Mouse (Mus musculus) lung, postnatal 0 days (tissue): ENCODE results near the gene Gm20479. TPM values are rescaled to one million over a fixed set of nuclear protein-coding genes. Genes with fewer than 3 reads are reported as not detected.

Experiments
- ATAC-seq: fragments of 200-750 bp; cut with Nextera tagmentation; 2 replicates; pipeline ENCODE4 v1.8.0; 2017; ENCODE audit warnings: moderate library complexity
- DNase-seq: peaks from one replicate; pipeline ENCODE4 v3.0.0-alpha.2; 2016; ENCODE audit warnings: low spot score
- H3K27ac ChIP-seq: fragments of 300-500 bp; sonication (generic); 2 replicates; pipeline ENCODE4 v1.5.1; 2014; ENCODE audit warnings: antibody characterized with exemption, mild to moderate bottlenecking, low read length, mixed read lengths
- H3K27me3 ChIP-seq: fragments of 300-500 bp; sonication (generic); replicated peaks from 2 replicates; pipeline ENCODE4 v1.6.1; 2014; ENCODE audit warnings: low read length, mixed read lengths; ENCODE audit not compliant: insufficient read depth
- H3K36me3 ChIP-seq: fragments of 300-500 bp; sonication (generic); 2 replicates; pipeline ENCODE4 v1.6.1; 2014; ENCODE audit warnings: low read length, mixed read lengths; ENCODE audit not compliant: insufficient read depth
- H3K4me1 ChIP-seq: fragments of 300-500 bp; sonication (generic); 2 replicates; pipeline ENCODE4 v1.6.1; 2014; ENCODE audit warnings: antibody characterized with exemption, low read depth, low read length, mixed read lengths; ENCODE audit not compliant: insufficient read depth
- H3K4me2 ChIP-seq: fragments of 300-500 bp; sonication (generic); replicated peaks from 2 replicates; pipeline ENCODE4 v1.6.1; 2014; ENCODE audit warnings: low read depth, mild to moderate bottlenecking, low read length, moderate library complexity, mixed read lengths
- H3K4me3 ChIP-seq: fragments of 300-500 bp; sonication (generic); 2 replicates; pipeline ENCODE4 v1.5.1; 2014; ENCODE audit warnings: low read depth, low read length
- H3K9ac ChIP-seq: fragments of 300-500 bp; sonication (generic); replicated peaks from 2 replicates; pipeline ENCODE4 v1.6.1; 2014; ENCODE audit warnings: low read depth, mild to moderate bottlenecking
- H3K9me3 ChIP-seq: fragments of 300-500 bp; sonication (generic); 2 replicates; pipeline ENCODE4 v1.6.1; 2016; ENCODE audit warnings: low read length, mixed read lengths
- CTCF ChIP-seq: IDR thresholded peaks from 2 replicates; pipeline ENCODE4 v1.5.1; 2016; ENCODE audit warnings: antibody characterized with exemption, mild to moderate bottlenecking
- EP300 ChIP-seq: IDR thresholded peaks from 2 replicates; pipeline ENCODE4 v1.6.1; 2016; ENCODE audit warnings: antibody characterized with exemption, mild to moderate bottlenecking, control low read depth
- WGBS: fragments of 180-500 bp; shearing (Covaris S2); extraction: QIAGEN DNeasy Blood & Tissue Kit; methylation state at CpG from one replicate; pipeline ENCODE4 v1.1.7; 2014; 5-methylcytosine and 5-hydroxymethylcytosine counted together
- polyA plus RNA-seq: library from polyadenylated mRNA; unstranded; fragments of >200 nt; fragmentation: Nextera tagmentation; extraction: Ambion mirVana; gene quantifications from 2 replicates; pipeline ENCODE4 v1.2.1, GENCODE M21; 2015

Gm20479 gene
- polyA plus RNA-seq, 1 experiment from 2014 or later, result not detected

DNA sequence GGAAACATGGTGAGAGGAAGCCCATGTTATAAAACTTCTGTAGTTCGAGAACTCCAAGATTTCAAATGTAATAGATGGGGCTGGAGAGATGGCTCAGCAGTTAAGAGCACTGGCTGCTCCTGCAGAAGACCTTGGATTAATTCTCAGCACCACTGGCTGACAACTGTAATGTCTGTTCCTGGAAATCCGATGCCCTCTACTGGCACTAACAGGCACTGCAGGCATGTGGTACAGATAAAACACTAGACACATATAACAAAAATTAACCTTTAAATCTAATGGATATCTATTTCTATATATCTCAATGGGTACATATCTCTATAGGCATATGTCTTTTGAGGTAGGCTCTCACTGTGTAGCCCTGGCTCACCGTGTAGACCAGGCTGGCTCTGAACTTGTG, 42.8 kb downstream of the Gm20479 start:
- TF ChIP-seq CTCF (no peak), EP300 (no peak)
- DNase-seq (no peak), ATAC-seq (no peak)
- peaks cover 3% of the 10 kb centered on the region; the same call in 1 of the 2 replicates for H3K4me1 ChIP-seq
- 90% methylated on average over 3 of the region's 3 CpGs for WGBS
- no peak overlapping the region for H3K27ac ChIP-seq
- H3K36me3 ChIP-seq, result no peaks in the 10 kb centered on the region
- H3K9me3 ChIP-seq, result no peaks in the 10 kb centered on the region
- no peak overlapping the region for H3K4me3 ChIP-seq
- no peak overlapping the region for H3K9ac ChIP-seq
- H3K4me2 ChIP-seq, result no peak overlapping the region
- no peaks in the 10 kb centered on the region for H3K27me3 ChIP-seq

DNA sequence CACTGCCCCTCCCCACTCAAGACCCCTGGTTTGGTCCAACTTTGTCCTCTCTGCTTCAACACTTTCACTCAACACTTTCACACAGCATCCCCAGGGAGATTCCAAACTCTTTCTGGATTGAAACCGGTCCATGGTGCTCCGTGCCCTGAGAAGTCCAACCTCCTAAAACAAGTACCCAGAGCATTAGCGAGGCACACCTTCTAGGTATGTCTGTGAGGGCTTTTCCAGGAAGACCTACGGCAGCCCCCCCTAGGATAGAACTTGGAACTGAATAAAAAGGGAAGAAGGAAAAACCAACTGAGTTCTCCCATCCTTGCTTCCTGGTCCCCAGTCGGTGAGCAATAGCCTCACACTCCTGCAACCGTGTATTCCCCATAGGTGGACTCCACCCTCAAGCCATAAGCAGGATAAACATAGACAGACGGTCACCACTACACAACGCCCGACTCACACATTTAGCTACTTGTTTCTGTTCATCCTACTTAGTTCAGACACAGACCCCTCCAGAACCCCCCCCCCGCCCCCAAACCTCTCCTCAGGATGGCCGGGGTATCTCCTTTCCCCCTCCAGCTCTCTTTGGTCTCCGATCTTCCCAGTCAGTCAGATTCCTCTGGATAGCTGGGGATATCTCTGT, 45.5 kb downstream of the Gm20479 start:
- no peaks in the 10 kb centered on the region for H3K27me3 ChIP-seq
- 87% methylated on average over 12 of the region's 12 CpGs for WGBS
- H3K4me1 ChIP-seq, result peaks cover 3% of the 10 kb centered on the region; the same call in 1 of the 2 replicates
- no peak overlapping the region for H3K9ac ChIP-seq
- ATAC-seq (no peak), DNase-seq (no peak)
- no peak for TF ChIP-seq EP300
- no peak for TF ChIP-seq CTCF
- H3K27ac ChIP-seq, result no peak overlapping the region
- no peak overlapping the region for H3K4me2 ChIP-seq
- no peaks in the 10 kb centered on the region for H3K36me3 ChIP-seq
- no peak overlapping the region for H3K4me3 ChIP-seq
- H3K9me3 ChIP-seq, result no peaks in the 10 kb centered on the region

DNA sequence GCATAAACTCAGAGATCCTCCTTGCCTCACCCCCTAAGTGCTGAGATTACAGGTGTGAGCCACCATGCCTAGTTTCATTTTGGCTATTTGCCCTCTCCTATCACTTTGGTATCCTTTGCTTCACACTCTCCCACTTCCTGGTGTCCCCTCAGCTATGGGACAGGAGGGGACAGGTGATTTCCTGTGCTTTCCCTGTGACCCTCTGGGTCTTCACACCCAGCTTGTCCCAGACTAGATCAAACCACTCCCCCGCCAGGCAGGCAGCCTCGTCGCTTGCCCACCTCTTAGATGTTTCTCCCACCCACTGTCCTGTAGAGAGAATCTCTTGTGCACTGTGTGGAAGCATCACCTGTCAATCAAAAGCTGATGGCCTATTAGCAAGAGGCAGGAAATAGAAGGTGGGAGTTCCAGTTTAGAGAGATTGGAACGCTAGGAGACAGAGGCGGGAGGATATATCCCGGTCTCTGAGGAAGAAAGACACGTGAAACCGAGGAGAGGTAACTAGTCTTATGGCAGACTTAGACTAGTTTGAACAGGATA, 46.2 kb downstream of the Gm20479 start:
- Histone ChIP-seq H3K27ac (no peak overlapping the region), H3K4me2 (no peak overlapping the region), H3K4me3 (no peak overlapping the region), H3K4me1 (peaks cover 3% of the 10 kb centered on the region; the same call in 1 of the 2 replicates), H3K9ac (no peak overlapping the region), H3K36me3 (0 out of 2 replicates have a peak, but pooled peaks cover 2% of the 10 kb centered on the region), H3K27me3 (no peaks in the 10 kb centered on the region), H3K9me3 (no peaks in the 10 kb centered on the region)
- 59% methylated on average over 8 of the region's 8 CpGs for WGBS
- TF ChIP-seq EP300, result no peak
- no peak for TF ChIP-seq CTCF
- DNase-seq (no peak), ATAC-seq (no peak)

DNA sequence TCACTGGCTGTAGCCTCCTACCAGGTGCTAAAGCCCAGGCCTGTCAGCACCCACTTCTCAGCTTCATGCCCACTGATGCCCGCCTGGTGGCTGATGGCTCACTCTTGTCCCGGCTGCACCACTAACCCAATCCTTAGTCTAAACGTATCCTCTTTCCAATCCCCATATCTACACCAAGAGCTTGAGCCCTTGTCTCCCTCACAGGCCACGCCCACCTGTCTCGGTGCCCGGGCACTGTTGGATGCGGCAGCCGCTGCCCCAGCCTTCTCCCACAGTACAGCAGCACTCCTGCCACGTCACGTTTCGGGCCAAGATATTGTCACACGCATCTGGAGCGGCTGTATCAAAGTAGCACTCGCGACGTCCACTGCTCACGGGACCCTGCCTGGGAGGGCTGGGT, 46.9 kb downstream of the Gm20479 start:
- no peak overlapping the region for H3K4me3 ChIP-seq
- H3K9ac ChIP-seq, result no peak overlapping the region
- H3K27ac ChIP-seq, result peak overlapping the region; percentile 59; the same call in 1 of the 2 replicates

DNA sequence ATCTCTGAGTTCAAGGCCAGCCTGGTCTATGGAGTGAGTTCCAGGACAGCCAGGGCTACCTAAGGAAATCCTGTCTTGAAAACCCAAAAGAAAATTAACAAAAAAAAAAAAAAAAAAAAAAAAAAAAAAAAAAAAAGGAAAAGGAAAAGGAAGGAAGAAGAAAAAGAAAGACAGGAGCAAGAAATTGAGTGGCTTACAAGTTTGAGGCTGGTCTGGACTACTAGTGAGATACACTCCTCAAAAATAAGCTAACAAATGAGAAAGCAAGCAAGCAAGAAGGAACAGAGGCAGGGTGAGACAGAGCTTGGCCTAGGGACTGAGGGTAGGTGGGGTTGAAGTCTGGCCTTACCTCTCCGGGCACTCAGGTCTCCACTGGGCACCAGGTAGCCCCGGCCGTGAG, 47.4 kb downstream of the Gm20479 start:
- no peak overlapping the region for H3K4me3 ChIP-seq
- H3K9me3 ChIP-seq, result no peaks in the 10 kb centered on the region
- H3K27me3 ChIP-seq, result no peaks in the 10 kb centered on the region
- H3K4me1 ChIP-seq, result peaks cover 3% of the 10 kb centered on the region; the same call in 1 of the 2 replicates
- no peak overlapping the region for H3K9ac ChIP-seq
- 0 out of 2 replicates have a peak, but pooled peaks cover 5% of the 10 kb centered on the region for H3K36me3 ChIP-seq
- peak overlapping the region; percentile 66 for H3K27ac ChIP-seq
- DNase-seq (no peak), ATAC-seq (0 out of 2 replicates have a peak, but pooled peaks have one; percentile 1)
- H3K4me2 ChIP-seq, result peak overlapping the region; percentile 40; the same call in 1 of the 2 replicates
- WGBS, result 48% methylated on average over 3 of the region's 3 CpGs
- TF ChIP-seq CTCF (no peak), EP300 (no peak)

More for the DNA sequence above, 46.9 kb downstream of the Gm20479 start:
- Histone ChIP-seq H3K27me3 (no peaks in the 10 kb centered on the region), H3K4me2 (peak overlapping the region; percentile 40), H3K36me3 (0 out of 2 replicates have a peak, but pooled peaks cover 5% of the 10 kb centered on the region), H3K4me1 (peaks cover 3% of the 10 kb centered on the region; the same call in 1 of the 2 replicates), H3K9me3 (no peaks in the 10 kb centered on the region)
- no peak for TF ChIP-seq CTCF
- no peak for TF ChIP-seq EP300
- DNase-seq (peak; percentile 62), ATAC-seq (peak; percentile 53)
- WGBS, result 15% methylated on average over 17 of the region's 17 CpGs

DNA sequence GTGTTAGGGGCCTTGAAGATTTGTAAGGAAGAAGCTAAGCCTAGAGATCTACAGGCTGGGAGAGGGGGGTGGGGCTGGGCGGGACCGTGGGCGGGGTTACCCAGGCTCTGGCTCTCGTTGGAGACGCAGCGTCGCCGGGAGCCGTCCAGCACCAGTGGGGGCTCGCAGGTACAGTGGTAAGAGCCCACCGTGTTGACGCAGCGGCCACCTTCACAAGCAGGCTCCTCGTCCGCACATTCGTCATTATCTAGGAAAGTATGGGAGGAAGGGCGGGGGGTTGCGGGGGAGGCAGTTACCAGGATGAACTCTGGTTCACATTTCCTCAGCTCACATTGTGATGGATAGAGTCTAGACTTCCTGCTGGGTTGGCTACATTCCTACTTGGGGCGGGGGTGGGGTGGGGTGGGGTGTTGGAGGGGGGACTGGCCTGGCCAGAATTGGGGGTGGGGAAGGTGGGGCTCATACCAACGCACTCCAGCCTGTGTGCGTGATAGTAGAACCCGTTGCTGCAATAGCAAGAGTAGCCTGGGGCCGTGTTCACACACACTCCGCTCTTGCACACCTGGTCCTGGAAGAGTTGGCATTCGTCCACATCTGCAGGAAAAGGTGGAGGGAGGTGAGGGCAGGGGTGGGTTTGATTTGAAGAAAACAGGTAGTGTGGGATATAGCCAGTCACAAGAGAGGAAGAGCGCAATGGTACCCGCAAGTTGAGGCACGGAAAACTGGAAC, 48.2 kb downstream of the Gm20479 start:
- ATAC-seq, result peak; percentile 76
- Histone ChIP-seq H3K9me3 (no peaks in the 10 kb centered on the region), H3K9ac (no peak overlapping the region), H3K27ac (peak overlapping the region; percentile 66), H3K4me2 (peak overlapping the region; percentile 52), H3K27me3 (no peaks in the 10 kb centered on the region), H3K36me3 (0 out of 2 replicates have a peak, but pooled peaks cover 5% of the 10 kb centered on the region), H3K4me3 (no peak overlapping the region), H3K4me1 (peaks cover 3% of the 10 kb centered on the region; the same call in 1 of the 2 replicates)
- peak; percentile 65 for DNase-seq
- 14% methylated on average over 28 of the region's 28 CpGs for WGBS
- TF ChIP-seq EP300 (no peak), CTCF (no peak)
